Mouse (Mus musculus): Measurements from ENCODE around the gene Dnah10.

DNA sequence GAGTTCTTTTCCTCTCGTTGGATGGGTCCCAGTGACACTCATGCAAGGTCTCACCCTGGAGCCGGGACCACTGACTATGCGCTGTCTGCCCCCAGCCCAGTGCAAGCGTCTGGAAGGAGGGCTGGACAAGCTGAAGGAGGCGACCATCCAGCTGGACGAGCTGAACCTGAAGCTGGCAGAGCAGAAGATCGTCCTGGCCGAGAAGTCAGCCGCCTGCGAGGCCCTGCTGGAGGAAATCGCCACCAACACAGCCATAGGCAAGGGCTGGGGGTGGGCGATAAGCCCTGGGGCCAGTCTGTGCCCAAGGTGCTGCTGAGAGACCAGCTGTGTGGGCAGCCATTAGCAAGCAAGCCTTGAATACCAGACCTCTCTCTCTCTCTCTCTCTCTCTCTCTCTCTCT lies 87.6 kb downstream of the Dnah10 start:
- TF ChIP-seq CTCF (IDR thresholded peaks at IDR 0.05): no peak
- no peak for TF ChIP-seq EP300 (IDR thresholded peaks at IDR 0.05)
